Mouse (Mus musculus): Measurements from ENCODE around the gene Zfp574. TPM values are rescaled to one million over a fixed set of nuclear protein-coding genes. Genes with fewer than 3 reads are reported as not detected.
"Not testable (repeated sequence)": the region's sequence is repeated elsewhere in the genome, so short reads cannot be mapped to it uniquely, and the experiment has no call there.

Gene Zfp574
- total RNA-seq (2021): 10 to 100 TPM; 18.3 to 18.5 TPM
- long read RNA-seq, experiment 1, full-length matches to known transcripts: 3 of 14 reads
- long read RNA-seq, experiment 1, partial matches to known transcripts: 0 of 14 reads
- long read RNA-seq, experiment 1, other reads (novel, unspliced or antisense): 11 of 14 reads
- long read RNA-seq, experiment 2, full-length matches to known transcripts: 16 of 19 reads
- long read RNA-seq, experiment 2, partial matches to known transcripts: 0 of 19 reads
- long read RNA-seq, experiment 2, other reads (novel, unspliced or antisense): 3 of 19 reads

DNA sequence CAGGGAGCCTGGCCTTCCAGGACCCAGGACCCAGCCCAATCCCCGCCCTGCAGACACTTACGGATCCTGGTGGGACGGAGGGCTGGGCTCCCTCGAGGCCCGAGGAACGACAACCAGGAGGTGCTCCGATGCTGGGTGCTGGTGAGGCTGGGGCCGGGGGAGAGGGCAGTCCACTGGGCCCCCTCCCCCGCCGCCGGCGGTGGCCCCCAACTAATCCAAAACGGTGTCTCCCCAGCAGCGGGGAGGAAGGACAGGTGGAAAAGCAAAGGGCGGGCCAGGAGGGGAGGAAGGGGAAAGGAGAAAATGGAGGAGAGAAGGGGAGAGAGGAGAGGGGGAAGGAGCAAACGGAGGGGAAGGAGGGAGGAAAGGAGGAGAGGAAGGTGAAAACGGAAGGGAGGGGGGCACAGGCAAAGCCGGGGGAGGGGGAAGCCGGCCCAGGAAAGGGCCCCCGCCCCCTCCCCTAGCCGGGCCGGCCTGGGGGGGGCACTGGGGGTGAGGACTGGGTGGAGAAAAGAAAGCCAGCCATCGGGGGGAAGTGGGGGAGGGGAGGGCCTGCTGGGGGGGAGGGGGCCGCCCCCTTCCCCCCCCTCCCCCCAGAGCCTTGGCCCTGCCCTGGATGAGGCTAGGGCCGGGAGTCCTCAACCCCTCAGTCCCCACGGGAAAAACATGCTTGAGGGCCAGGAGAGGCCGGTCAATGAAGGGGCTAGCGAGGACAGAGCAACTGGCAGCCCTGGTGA, at the start of gene Zfp574, which contains the start of gene Grik5:
Zfp574 (plus strand) TSS at position 589 of the 737 bp plus-strand sequence.
Grik5 (minus strand) TSS at position 368 of the 737 bp plus-strand sequence.
- DNase-seq: no peak

DNA sequence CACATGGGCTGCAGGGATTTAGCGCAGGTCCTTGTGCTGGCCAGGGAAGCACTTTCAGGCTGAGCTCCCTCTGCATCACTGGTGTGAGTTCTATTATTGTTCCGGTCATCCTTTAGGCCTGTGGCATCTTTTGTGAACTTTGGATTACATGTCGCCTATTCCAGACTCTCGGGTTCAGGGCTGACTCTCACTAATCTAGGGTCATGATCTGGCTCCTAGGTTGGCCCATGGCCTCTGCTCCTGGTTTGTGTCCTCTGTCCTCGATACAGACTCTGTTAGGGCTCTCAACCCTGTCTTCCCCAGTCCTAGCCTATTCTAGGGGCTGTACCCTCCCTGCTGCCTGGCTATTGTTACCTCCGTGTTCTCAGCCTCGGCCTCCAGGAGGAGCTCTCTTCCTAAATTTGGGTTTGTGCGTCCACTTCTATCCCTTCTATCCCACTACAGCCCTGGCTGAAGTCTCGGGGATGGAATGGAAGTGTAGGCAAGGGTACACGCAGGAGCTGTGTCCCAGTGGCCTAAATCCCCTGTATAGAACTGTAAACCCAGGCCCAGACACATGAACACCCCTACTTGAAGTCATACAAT, 46.4 kb upstream of the Zfp574 start:
- DNase-seq: peak; percentile 53

- DNase-seq: peak; percentile 53
Observed at GRCm38 (mm10) chr7:25026452-25026851, 45.9 kb upstream of the Zfp574 start.

DNA sequence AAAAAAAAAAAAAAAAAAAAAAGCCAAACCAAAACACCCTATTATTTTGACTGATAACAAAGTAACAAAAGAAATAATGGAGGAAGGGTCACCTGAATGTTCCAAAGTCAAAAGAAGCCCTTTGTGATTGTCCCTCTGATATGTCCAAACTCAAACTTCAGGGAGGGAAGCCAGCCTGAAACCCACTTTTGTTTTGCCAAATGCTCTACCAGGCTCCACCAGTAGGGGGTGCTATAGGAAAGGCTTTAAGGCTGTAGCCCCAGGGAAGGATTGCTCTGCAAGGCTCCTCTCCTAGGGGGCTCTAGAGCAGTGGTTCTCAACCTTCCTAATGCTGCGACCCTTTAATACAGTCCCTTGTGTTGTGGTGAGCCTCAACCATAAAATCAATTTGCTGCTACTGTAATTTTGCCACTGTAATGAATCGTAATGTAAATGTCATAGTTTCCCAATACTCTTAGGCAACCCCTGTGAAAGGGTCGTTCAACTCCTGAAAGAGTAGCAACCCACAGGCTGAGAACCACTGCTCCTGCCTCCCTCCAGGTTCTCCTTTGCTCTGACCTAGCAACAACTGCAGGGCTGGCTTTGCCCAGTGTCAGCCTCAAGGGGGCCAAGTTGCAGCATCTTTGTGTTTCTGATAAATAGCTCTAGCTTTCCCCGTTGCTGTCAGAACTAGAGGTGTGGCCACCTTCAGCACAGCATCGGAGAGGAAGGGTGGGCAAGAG, 42.2 kb upstream of the Zfp574 start:
- DNase-seq: peak; percentile 89

DNA sequence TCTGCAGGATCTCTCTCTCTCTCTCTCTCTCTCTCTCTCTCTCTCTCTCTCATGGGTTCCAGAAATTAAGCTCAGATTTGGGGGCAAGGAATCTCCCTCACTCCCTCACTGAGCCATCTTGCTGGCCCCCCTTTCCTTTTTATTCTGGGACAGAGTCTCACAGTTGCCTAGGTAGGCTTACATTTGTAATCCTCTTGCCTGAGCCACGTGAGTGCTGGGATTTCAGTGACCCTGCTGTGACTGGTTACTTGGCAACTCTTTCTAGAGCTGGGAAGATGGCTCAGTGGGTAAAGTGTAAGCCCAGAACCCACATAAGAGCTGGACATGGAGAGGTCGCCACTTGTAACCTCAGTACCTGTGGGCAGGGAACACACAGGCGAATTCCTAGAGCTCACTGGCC, 40.8 kb upstream of the Zfp574 start:
- no peak for DNase-seq

GRCm38 (mm10) chr7:25034796-25035195, 37.6 kb upstream of the Zfp574 start:
- no peak for DNase-seq

DNA sequence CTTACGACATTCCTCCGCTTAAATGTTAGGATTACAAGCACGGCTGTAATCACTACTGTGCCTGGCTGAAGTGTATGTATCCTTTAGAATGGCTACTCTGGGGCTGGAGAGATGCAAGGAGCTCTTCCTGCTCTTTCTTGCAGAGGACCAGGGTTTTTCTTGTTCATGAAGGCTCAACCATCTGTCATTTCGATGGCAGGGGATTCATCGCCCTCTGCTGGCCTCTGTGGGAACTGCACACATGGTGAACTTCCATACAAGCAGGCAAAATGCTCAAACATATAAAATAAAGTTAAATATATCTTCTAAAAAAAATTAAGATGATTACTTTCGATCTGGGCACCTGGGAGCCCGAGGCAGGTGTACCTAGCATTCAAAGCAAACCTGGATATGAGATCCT, 36.5 kb upstream of the Zfp574 start:
- peak; percentile 81 for DNase-seq

DNA sequence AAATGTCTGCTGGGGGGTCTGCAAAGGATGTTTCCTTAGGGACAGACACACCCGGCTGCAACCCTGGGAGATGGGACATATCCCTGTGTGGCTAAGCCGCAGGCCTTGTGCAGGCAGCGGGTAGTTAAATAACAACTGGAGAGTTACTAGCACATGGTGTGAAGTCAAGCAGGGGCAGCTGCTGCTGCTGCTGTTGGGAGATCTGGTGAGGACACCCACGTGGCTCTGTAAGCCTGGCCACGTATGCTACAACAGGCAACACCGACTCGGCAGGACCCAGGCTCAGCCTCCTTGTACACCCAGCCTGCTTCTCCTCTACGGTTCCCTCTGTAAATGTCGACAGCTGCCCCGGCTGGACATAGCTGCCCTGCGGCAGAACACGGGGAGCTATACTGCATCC, 30.4 kb upstream of the Zfp574 start:
- DNase-seq: no peak

DNA sequence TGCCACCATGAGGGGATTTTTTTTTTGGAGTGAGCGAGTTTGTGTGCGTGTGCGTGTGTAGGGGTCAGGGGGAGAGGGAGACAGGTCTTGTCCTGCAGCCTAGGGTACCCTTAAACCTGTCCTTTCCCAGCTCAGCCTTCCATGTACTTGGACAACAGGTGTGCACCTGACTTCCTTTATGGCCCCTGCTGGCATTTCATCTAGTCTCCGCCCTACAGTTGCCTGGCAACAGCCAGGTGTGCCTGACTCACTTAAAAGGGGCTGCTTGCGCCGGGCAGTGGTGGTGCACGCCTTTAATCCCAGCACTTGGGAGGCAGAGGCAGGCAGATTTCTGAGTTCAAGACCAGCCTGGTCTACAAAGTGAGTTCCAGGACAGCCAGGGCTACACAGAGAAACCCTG, 27.8 kb upstream of the Zfp574 start:
- DNase-seq: not testable (repeated sequence)

DNA sequence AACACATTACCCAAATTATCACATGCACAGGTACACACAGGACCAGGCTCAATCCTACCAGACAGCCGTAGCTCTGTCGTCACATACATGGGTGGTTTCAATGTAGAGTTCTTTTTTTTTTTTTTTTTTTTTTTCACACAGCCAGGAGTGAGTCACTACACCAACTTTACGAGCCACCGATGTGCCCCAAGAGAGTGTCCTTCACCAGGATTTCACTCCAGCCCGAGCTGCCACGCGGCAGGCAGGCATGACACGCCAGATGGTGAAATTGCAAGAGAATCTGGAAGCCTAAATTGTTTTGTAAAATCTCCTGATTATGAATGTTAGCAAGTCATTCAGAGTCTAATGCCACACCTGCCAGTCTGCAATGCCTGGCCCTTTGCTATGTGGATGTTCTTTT, 25.0 kb upstream of the Zfp574 start:
- peak; percentile 64 for DNase-seq

GRCm38 (mm10) chr7:25049295-25049930, 23.0 kb upstream of the Zfp574 start:
- DNase-seq: no peak

- DNase-seq: no peak
Observed at GRCm38 (mm10) chr7:25052587-25052986, 19.8 kb upstream of the Zfp574 start.

DNA sequence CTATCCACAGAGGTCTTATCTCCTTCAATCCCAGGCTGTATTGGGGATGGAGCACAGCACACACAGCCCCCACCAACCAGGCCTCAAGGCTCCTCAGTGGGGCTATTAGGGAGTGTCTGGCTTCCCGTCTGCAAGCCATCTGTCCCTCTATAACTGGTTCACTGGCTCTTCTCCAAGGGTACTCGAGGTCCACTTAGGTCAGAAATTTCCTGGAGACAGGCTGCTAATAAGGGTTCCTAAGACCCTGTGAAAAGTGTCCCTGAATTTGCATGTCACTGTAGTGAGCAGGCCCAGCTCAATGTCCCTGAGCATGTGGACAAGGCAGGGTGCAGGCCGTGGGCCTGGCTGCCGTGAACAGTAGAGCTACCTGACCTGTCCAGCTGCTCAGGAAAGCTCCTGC, 15.4 kb upstream of the Zfp574 start:
- no peak for DNase-seq

- DNase-seq: no peak
Observed at GRCm38 (mm10) chr7:25057888-25058287, 14.5 kb upstream of the Zfp574 start.

DNA sequence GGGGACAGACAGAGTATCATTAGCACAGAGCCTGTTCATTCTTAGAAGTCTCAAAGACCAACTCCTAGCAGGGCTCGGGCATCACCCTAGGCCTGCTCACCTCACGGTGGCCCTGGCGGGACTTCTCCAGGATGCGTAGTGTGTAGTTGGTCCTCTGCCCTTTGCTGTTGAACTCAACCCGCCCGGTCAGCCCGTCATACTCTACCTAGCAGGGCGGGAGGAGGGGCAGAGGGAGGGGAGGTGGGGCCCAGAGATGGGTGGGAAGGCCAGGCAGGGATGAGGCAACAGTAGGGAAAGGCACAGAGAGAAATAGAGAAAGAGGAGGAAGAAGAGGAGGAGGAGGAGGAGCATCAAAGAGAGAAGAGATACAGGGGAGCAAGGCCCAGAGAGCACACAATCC, 14.0 kb upstream of the Zfp574 start:
- DNase-seq: no peak

DNA sequence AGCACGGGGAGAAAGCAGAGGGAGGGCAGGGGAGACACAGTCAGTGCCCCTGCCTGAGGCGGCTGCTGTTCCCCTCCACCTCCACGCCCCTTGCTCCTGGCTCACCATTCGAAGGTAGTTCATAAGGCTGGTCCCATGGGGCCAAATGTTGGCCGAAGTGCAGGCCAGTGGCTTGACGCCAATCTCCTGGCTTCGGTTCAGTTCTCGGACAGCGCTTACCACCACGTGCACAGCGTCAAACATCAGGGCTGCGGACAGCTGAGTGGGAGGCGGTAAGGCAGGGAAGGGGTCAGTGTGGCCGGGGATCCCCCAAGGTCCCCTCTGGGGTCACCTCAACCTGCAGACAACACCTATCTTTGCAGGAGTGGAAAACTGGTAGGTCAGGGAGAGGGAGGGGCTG, 13.5 kb upstream of the Zfp574 start:
- peak; percentile 80 for DNase-seq

GRCm38 (mm10) chr7:25063346-25063745, 9.0 kb upstream of the Zfp574 start:
- no peak for DNase-seq

GRCm38 (mm10) chr7:25063900-25064299, 8.5 kb upstream of the Zfp574 start:
- no peak for DNase-seq

- no peak for DNase-seq
Observed at GRCm38 (mm10) chr7:25067338-25067737, 5.0 kb upstream of the Zfp574 start.

GRCm38 (mm10) chr7:25067909-25068656, 4.3 kb upstream of the Zfp574 start:
- no peak for DNase-seq

DNA sequence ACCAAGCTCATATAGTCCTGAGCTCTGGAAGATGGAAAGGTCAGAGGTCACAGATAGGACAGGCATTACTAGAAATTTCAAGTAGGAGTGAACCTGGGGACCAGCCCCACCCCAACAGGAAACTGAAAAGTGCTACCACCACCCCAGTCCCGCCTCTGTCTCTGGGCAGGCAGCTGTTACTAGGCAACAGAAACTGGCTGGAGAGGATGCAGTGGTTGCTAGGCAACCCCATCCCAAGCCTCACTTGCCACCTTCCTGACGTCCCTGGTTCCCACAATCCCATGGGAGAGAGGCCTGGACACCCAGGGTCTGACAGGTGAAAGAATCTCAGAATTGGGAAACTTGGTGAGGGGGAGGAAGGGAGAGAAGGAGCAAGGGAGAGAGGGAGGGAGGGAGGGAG, 3.6 kb upstream of the Zfp574 start:
- DNase-seq: no peak
